ENCODE assay signal across 17 mouse cellular contexts in genomic region chr5:118824791-118825190, GRCm38 (mm10).
"Had no signal": no experiment of that assay in that cellular context is flagged by ENCODE, and none has a peak within 500 bp of the region (broad histone marks: within the 10 kb centered on the region; RNA-seq: fewer than 3 reads in every experiment).

No protein-coding gene starts in this region.

- H3K27ac ChIP-seq: kidney, postnatal 0 days; limb, embryonic 12.5 days; liver, embryonic 13.5 days; lung, embryonic 15.5 days; macrophage; midbrain, embryonic 15.5 days; neural tube, embryonic 12.5 days; stomach, embryonic 15.5 days had no signal

- DNase-seq: kidney, adult 9 months; kidney, postnatal 36 days; layer of hippocampus, adult 9-11 months; liver; liver, embryonic 13.5 days; liver, postnatal 0 days; spleen, adult 18-20 months; thymus, adult 2 months; thymus, postnatal 25 days had no signal

- H3K4me3 ChIP-seq: limb, embryonic 12.5 days; liver, embryonic 13.5 days; lung, embryonic 15.5 days; megakaryocyte, embryonic 14.5 days; midbrain, embryonic 15.5 days; neural tube, embryonic 12.5 days; stomach, embryonic 15.5 days had no signal
